Mouse (Mus musculus) midbrain, embryonic 11.5 days (tissue): Measurements from ENCODE around the gene Ankdd1b. TPM values are rescaled to one million over a fixed set of nuclear protein-coding genes. Genes with fewer than 3 reads are reported as not detected.

Experiments used
- ATAC-seq: fragments of 200-750 bp; cut with Nextera tagmentation; 2 replicates; pipeline ENCODE4 v1.8.0; 2017; ENCODE audit warnings: moderate TSS enrichment, moderate library complexity; ENCODE audit not compliant: low FRiP score
- DNase-seq: peaks from one replicate; pipeline ENCODE4 v3.0.0; 2015; ENCODE audit warnings: low spot score; ENCODE audit errors: missing footprints
- H3K27ac ChIP-seq: fragments of 300-500 bp; sonication (generic); 2 replicates; pipeline ENCODE4 v1.5.1; 2014; ENCODE audit warnings: low read depth, low read length
- H3K27me3 ChIP-seq: fragments of 300-500 bp; sonication (generic); 2 replicates; pipeline ENCODE4 v1.6.1; 2014; ENCODE audit warnings: mild to moderate bottlenecking, low read length, moderate library complexity, mixed read lengths; ENCODE audit not compliant: control insufficient read depth, insufficient read depth
- H3K36me3 ChIP-seq: fragments of 300-500 bp; sonication (generic); 2 replicates; pipeline ENCODE4 v1.6.1; 2014; ENCODE audit warnings: mild to moderate bottlenecking, low read length, moderate library complexity, mixed read lengths; ENCODE audit not compliant: control insufficient read depth, insufficient read depth
- H3K4me1 ChIP-seq: fragments of 300-500 bp; sonication (generic); 2 replicates; pipeline ENCODE4 v1.6.1; 2014; ENCODE audit warnings: low read length; ENCODE audit not compliant: control insufficient read depth, insufficient read depth
- H3K4me2 ChIP-seq: fragments of 300-500 bp; sonication (generic); 2 replicates; pipeline ENCODE4 v1.6.1; 2014; ENCODE audit warnings: mild to moderate bottlenecking, moderate library complexity
- H3K4me3 ChIP-seq: fragments of 300-500 bp; sonication (generic); 2 replicates; pipeline ENCODE4 v1.5.1; 2014; ENCODE audit warnings: low read depth, low read length
- H3K9ac ChIP-seq: fragments of 300-500 bp; sonication (generic); 2 replicates; pipeline ENCODE4 v1.6.1; 2014; ENCODE audit warnings: low read length
- H3K9me3 ChIP-seq: fragments of 300-500 bp; sonication (generic); 2 replicates; pipeline ENCODE4 v1.6.1; 2016; ENCODE audit warnings: low read length; ENCODE audit not compliant: control insufficient read depth
- WGBS: fragments of 180-500 bp; shearing (Covaris S2); extraction: QIAGEN DNeasy Blood & Tissue Kit; methylation state at CpG from one replicate; pipeline ENCODE4 v1.1.7; 2014; 5-methylcytosine and 5-hydroxymethylcytosine counted together
- polyA plus RNA-seq: library from polyadenylated mRNA; unstranded; fragments of >200 nt; fragmentation: Nextera tagmentation; extraction: Ambion mirVana; gene quantifications from 2 replicates; pipeline ENCODE4 v1.2.1, GENCODE M21; 2014

Ankdd1b gene
- polyA plus RNA-seq, 1 experiment from 2014 or later, result not detected

DNA sequence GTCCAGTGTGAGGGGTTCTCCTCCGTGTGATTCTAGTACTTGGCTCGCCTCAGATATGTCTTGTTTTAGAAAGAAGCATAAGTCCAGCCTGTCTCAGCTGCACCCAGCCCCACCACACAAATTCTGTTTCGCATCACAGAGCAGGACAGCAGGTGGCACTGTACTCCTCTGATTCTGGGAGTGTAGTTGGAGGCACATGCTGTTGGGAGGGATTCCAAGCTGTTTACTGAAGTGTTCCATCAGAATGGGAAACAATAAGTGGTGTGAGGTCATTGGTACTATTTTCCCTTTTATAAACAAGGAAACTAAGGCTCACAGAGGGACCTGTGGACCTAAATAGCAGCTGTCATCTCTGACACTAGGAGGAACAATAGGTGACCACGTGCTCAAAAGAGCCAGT is 64.0 kb downstream of the Ankdd1b start:
- ATAC-seq, result no peak

DNA sequence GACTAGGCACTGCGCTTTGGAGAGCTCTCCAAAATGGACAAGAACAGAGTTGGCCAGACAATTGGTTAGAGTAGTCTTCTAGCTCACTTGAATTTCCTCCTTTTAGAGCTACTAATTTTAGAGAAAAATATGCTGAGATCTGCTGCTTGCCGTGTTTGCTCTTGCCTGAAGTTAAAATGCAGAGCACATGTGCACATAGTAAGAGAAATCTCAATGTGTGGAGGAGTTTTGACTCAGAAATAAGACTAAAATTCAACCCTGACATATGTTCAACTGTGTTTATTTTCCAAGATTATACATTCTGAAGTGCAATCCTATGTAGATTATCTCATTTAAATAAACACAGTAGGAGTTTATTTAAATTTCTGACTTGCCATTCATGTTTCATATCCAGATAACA is 65.5 kb downstream of the Ankdd1b start:
- ATAC-seq, result no peak

More for the DNA sequence above, 64.0 kb downstream of the Ankdd1b start:
- no peaks in the 10 kb centered on the region for H3K4me1 ChIP-seq
- H3K4me3 ChIP-seq, result no peak overlapping the region
- no peak overlapping the region for H3K9ac ChIP-seq
- peaks cover 27% of the 10 kb centered on the region for H3K36me3 ChIP-seq
- H3K9me3 ChIP-seq, result no peaks in the 10 kb centered on the region
- DNase-seq, result peak; percentile 85
- H3K4me2 ChIP-seq, result no peak overlapping the region
- no peak overlapping the region for H3K27ac ChIP-seq
- 76% methylated on average over 4 of the region's 4 CpGs for WGBS
- H3K27me3 ChIP-seq, result no peaks in the 10 kb centered on the region

DNA sequence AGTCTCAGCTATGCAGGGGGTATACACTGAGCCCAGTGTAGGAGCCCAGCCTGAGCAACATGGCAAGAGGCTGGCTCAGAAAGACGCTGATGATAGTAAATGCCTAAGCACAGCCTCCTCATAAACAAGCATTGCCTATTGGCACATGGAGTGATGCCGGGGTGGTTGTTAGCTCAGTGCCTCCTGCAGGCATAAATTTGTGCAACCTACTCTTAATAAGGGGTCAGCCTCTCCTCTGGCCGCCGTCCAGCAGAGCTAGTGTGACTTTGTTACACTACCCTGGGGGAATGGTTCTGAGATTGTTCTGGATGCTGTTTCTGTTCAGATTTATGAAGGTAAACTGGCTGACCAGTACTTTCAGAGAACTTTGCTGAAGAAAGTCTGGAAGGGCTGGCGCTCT is 69.7 kb downstream of the Ankdd1b start:
- H3K36me3 ChIP-seq, result peaks cover 23% of the 10 kb centered on the region
- WGBS, result 96% methylated on average over 5 of the region's 5 CpGs
- H3K27ac ChIP-seq, result no peak overlapping the region
- H3K4me3 ChIP-seq, result no peak overlapping the region
- no peaks in the 10 kb centered on the region for H3K9me3 ChIP-seq
- H3K4me1 ChIP-seq, result no peaks in the 10 kb centered on the region
- no peaks in the 10 kb centered on the region for H3K27me3 ChIP-seq
- no peak overlapping the region for H3K4me2 ChIP-seq
- H3K9ac ChIP-seq, result no peak overlapping the region
- ATAC-seq (no peak), DNase-seq (peak; percentile 66)

More for the DNA sequence above, 65.5 kb downstream of the Ankdd1b start:
- no peak overlapping the region for H3K4me2 ChIP-seq
- no peaks in the 10 kb centered on the region for H3K9me3 ChIP-seq
- no peak overlapping the region for H3K4me3 ChIP-seq
- peak; percentile 26 for DNase-seq
- whole genome bisulfite sequencing, result 100% methylated on average over 2 of the region's 2 CpGs
- H3K36me3 ChIP-seq, result peaks cover 25% of the 10 kb centered on the region
- H3K27ac ChIP-seq, result no peak overlapping the region
- H3K27me3 ChIP-seq, result no peaks in the 10 kb centered on the region
- H3K9ac ChIP-seq, result no peak overlapping the region
- no peaks in the 10 kb centered on the region for H3K4me1 ChIP-seq

DNA sequence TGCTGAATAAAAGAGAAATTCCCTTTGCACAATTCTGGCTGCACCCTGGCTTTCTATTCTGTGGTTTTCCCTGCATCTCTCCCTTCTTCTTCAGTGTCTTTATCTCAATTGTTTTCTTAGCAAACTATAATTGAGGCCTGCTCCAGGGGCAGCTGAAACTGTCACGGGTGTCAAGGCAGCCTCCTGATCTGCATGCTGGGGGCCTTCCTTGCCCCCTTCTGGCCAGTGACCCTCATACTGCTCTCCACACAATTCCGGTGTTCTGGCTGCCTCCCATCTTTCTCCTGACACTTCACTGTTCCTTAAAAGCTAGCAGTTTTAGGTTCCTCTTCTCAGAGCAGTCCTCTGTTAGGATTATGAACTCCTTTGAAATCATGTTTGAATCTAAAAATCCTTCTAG is 81.7 kb downstream of the Ankdd1b start:
- Histone ChIP-seq H3K4me2 (peak overlapping the region; percentile 66), H3K4me3 (peak overlapping the region; percentile 59), H3K4me1 (peaks cover 8% of the 10 kb centered on the region), H3K9me3 (no peaks in the 10 kb centered on the region), H3K27ac (no peak overlapping the region), H3K9ac (peak overlapping the region; percentile 68), H3K36me3 (peaks cover 4% of the 10 kb centered on the region; the same call in 1 of the 2 replicates), H3K27me3 (no peaks in the 10 kb centered on the region)
- ATAC-seq, result no peak
- DNase-seq, result peak; percentile 72
- 26% methylated on average over 2 of the region's 2 CpGs for WGBS

DNA sequence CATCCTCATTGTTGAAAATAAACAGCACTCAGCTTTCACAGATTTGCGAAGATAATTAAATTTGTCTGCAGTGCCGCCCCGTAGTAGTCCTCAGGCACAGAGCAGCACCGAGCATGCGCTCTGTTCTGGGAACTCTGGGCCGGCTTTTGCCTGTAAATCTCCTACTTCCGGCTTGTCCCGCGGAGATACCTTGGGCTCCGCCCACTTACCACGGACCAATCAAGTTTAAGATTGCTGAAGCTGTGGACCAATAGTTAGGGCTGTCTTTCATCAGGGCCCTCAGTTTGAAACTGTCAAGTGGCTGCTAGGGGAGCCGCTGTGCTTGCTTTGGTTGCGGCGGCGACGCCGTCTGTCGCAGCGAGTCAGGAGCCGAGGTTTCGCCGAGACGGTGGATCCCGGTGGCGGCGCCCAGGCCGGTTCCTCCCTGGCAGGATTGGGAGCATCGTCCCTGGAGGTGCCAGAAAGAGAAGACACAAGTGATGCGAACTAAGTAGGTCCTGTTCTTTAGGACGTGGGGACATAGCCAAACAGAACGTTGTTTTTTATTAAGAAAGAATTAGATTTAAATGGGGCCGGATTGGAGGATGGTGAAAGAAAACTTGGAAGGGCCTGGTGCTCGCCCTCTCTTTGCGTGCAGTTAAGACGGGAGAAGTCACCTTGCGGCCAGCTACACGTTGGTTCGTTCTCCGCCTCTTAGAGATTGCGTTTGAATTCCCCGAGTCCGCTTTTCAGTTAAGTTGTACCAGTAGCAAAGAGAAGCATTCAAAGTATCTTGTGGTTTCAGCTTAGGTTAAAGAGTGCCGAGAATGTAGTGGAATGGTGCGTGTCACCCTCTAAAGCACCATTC is 82.7 kb downstream of the Ankdd1b start, which contains the start of gene Poc5:
TSS of gene Poc5 (plus strand) at position 253 of the 847 bp plus-strand sequence.
- DNase-seq (peak; percentile 100), ATAC-seq (peak; percentile 100)
- Histone ChIP-seq H3K4me2 (peak within 1 kb of the TSS; percentile 66), H3K27ac (no peak within 1 kb of the TSS; the same call in 1 of the 2 replicates), H3K36me3 (no peaks in the 10 kb centered on the region; the same call in 1 of the 2 replicates), H3K9me3 (no peaks in the 10 kb centered on the region), H3K27me3 (no peaks in the 10 kb centered on the region), H3K4me3 (peak within 1 kb of the TSS; percentile 59), H3K4me1 (peaks cover 8% of the 10 kb centered on the region), H3K9ac (peak within 1 kb of the TSS; percentile 68)
- WGBS, result under 1% methylated on average over 44 of the region's 44 CpGs

DNA sequence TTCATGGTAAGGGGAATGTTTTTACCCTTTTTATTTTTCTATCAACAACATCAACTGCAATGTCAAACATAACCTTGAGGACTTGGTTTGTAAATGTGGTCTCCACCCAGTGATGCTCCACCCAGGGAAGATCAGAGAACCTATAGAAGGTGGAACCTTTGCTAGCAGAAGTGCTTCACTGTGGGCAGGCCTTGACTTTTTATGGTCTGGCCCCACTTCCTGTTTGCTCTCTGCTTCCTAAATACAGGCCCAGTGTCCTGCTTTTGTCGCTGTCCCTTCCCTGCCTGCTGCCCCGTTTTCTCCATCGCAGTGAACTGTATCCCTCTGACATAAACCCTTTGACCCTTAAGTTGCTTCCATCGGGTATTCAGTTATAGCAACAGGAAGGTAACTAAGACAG is 93.1 kb downstream of the Ankdd1b start:
- 86% methylated on average over 4 of the region's 4 CpGs for WGBS
- Histone ChIP-seq H3K27me3 (no peaks in the 10 kb centered on the region), H3K9ac (no peak overlapping the region), H3K4me2 (no peak overlapping the region), H3K27ac (no peak overlapping the region), H3K4me1 (no peaks in the 10 kb centered on the region), H3K4me3 (no peak overlapping the region), H3K9me3 (no peaks in the 10 kb centered on the region), H3K36me3 (no peaks in the 10 kb centered on the region)
- no peak for ATAC-seq
- DNase-seq, result no peak

DNA sequence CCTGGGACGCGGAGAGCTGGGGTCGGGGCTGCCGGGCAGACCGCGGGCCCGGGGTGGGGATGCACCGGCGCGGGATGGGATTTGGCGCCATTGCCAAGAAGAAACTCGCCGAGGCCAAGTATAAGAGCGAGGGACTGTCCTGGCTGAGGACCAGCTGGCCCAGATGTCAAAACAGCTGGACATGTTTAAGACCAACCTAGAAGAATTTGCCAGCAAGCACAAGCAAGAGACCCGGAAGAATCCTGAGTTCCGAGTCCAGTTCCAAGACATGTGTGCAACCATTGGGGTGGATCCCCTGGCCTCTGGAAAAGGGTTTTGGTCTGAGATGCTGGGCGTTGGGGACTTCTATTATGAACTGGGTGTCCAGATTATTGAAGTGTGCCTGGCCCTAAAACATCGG is 94.1 kb downstream of the Ankdd1b start:
- no peak overlapping the region for H3K4me3 ChIP-seq
- no peaks in the 10 kb centered on the region for H3K4me1 ChIP-seq
- H3K4me2 ChIP-seq, result no peak overlapping the region
- 96% methylated on average over 18 of the region's 18 CpGs for WGBS
- H3K36me3 ChIP-seq, result no peaks in the 10 kb centered on the region
- ATAC-seq (no peak), DNase-seq (no peak)
- H3K27me3 ChIP-seq, result no peaks in the 10 kb centered on the region
- no peak overlapping the region for H3K9ac ChIP-seq
- no peak overlapping the region for H3K27ac ChIP-seq
- H3K9me3 ChIP-seq, result no peaks in the 10 kb centered on the region

DNA sequence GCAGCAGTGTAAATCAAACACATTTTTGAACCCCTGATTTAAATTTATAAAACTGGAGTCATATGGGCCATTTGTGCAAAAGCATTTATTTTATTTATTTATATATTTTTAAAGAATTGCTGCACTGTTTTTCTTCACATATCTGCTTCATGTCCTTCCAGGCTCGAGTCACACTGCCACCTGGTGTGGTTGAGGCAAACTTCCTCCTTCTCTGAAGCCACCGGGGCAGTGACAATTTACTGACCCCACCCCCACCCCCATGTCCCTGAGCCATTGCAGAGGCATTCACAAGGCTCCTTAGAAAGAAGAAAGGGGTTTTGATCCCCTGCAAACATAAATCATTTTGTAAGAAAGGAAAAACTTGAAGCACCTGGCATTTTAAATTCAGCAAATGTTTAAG is 95.5 kb downstream of the Ankdd1b start:
- Histone ChIP-seq H3K27ac (no peak overlapping the region), H3K4me3 (no peak overlapping the region), H3K27me3 (no peaks in the 10 kb centered on the region), H3K9me3 (no peaks in the 10 kb centered on the region), H3K4me1 (no peaks in the 10 kb centered on the region), H3K4me2 (no peak overlapping the region), H3K36me3 (no peaks in the 10 kb centered on the region), H3K9ac (no peak overlapping the region)
- ATAC-seq, result no peak
- 11% methylated on average over 2 of the region's 2 CpGs for WGBS
- no peak for DNase-seq
